Mouse (Mus musculus) hindbrain, embryonic 14.5 days (tissue): ENCODE results near the gene Commd6. TPM values are rescaled to one million over a fixed set of nuclear protein-coding genes. Genes with fewer than 3 reads are reported as not detected.

ENCODE experiments used
- polyA plus RNA-seq: library from polyadenylated mRNA; unstranded; fragments of >200 nt; fragmentation: Nextera tagmentation; extraction: Ambion mirVana; gene quantifications from 2 replicates; pipeline ENCODE4 v1.2.1, GENCODE M21; 2014

Gene Commd6
- polyA plus RNA-seq, 1 experiment from 2014 or later: 91.9 TPM

Other genes starting within 250 kb of the Commd6 start
- gene Tbc1d4, start 31.5 kb downstream of the Commd6 start, polyA plus RNA-seq: 5.9 and 8.7 TPM in 2 replicates
- gene Uchl3, start 13.3 kb upstream of the Commd6 start, polyA plus RNA-seq: 277 and 278 TPM in 2 replicates
- gene Gm9922, start 89.1 kb upstream of the Commd6 start, polyA plus RNA-seq: not detected in 2 replicates
- 1.6 and 2.5 TPM in 2 replicates for gene Lmo7, start 89.3 kb upstream of the Commd6 start, polyA plus RNA-seq